Mouse (Mus musculus): ENCODE results near the gene Edar.

- TF ChIP-seq CTCF (IDR thresholded peaks at IDR 0.05; ENCODE audit: low read depth, low read length) (no peak), POLR2A (IDR thresholded peaks at IDR 0.05; ENCODE audit: extremely low read depth, insufficient read depth, low read length) (no peak)
Measured at GRCm38 (mm10) chr10:58604779-58605178, 70.7 kb downstream of the Edar start.

Measured in liver, adult 2 months (tissue).